Mouse (Mus musculus) adrenal gland, adult 10 weeks (tissue): Measurements from ENCODE around the gene Ssh3. TPM values are rescaled to one million over a fixed set of nuclear protein-coding genes. Genes with fewer than 3 reads are reported as not detected.

Source experiments
- polyA plus RNA-seq: library from polyadenylated mRNA; stranded (reverse); fragments of 350-450 nt; fragmentation: Illumina TruSeq; extraction: RNeasy Lipid Tissue Mini Kit (QIAGEN cat#74804); gene quantifications from one replicate; pipeline ENCODE4 v1.2.3, GENCODE M21; 2014; ENCODE audit warnings: low read depth, low replicate concordance

Ssh3 gene
- polyA plus RNA-seq, result 3.0 TPM

DNA sequence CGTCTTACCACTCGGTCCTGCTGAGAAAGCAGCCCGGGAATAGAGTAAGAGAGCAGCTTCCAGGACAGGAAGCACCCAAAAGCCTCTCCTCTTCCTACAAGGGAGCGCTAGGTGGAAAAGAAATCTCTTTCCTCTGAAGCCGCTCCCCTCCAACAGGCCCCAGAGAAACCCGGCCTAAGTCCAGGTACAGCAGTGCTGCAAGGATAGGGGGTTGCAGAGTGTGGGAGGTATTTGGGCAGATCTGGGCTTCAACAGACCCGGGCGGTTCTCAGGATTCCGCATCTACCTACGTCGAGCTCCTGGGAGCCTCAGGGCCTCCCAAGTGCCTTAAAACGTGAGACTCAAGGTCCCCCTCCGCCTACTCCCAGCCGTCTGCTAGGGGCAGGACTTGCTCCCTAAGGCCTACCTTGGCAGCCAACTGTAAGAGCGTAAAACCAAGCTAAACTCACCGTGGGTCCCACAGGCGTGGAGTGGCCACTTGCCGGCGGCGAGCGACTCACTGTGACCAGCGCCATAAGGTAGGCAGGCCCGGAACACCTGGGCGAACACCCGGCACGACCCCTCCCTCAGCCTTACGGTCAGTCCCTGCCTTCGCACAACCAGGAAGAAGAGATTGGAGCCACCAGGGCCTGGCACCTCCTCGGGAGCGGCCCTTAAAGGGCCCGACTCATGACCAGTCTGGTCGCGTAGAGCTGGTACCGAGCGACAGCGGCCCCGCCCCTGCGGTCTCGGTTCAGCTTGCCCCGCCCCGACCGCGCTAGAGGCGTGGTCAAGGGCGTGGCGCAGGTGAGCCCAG, at the start of gene Ssh3:
TSS of gene Ssh3 (minus strand) at position 615 of the 796 bp plus-strand sequence.

DNA sequence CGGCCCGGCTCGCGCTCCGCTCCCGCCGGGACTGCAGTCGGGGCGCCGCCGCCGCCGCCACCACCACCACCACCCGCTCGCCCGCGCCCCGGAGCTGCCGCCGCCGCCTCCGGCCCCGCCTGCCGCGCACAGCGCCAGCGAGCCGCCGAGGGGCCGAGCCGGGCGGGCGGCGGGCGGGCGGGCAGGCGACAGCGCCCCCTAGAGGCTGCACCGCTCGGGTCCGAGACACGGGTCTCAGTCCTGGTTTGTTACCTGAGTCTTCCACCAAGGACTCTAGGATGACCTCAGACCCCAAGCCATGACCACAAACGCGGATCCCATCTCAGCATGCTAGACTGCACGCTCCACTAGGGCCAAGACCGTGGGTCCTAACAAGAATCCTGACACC, 37.2 kb upstream of the Ssh3 start, which contains the start of gene Grk2:
TSS of gene Grk2 (minus strand) at position 33 of the 388 bp plus-strand sequence.

DNA sequence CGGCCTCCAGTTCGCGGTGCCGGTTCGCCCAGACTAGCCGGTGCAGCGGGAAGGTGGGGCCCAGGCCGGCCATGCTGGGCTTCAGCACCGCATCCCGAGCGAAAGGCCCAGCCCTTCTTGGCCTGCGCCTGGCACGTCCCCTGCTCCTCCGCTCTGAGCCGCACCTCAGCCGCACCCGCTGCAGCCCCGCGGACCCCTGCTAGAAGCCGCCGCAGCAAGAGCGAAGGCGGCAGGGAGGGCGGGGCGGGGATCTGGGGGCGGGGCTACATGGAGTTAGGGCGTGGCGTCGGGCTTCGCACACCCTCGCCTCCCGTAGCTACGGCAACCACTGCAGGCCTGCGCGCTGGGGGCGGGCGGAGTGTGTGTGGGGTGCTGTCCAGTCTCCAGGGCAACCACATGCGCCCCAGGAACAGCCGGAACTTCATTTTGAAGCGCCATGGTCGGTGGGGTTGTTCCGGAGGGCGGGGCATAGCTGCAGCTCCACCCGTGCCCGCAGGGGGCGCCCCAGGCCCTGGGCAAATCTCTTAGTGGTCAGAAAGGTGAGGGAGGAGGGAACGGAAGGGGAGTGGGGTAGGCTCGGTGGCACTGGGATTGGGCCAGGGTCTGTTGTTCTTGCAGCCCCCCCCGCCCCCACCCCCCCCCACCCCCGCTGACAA, 14.0 kb upstream of the Ssh3 start, which contains the start of gene Ankrd13d:
TSS of gene Ankrd13d (minus strand) at position 240 of the 656 bp plus-strand sequence.

DNA sequence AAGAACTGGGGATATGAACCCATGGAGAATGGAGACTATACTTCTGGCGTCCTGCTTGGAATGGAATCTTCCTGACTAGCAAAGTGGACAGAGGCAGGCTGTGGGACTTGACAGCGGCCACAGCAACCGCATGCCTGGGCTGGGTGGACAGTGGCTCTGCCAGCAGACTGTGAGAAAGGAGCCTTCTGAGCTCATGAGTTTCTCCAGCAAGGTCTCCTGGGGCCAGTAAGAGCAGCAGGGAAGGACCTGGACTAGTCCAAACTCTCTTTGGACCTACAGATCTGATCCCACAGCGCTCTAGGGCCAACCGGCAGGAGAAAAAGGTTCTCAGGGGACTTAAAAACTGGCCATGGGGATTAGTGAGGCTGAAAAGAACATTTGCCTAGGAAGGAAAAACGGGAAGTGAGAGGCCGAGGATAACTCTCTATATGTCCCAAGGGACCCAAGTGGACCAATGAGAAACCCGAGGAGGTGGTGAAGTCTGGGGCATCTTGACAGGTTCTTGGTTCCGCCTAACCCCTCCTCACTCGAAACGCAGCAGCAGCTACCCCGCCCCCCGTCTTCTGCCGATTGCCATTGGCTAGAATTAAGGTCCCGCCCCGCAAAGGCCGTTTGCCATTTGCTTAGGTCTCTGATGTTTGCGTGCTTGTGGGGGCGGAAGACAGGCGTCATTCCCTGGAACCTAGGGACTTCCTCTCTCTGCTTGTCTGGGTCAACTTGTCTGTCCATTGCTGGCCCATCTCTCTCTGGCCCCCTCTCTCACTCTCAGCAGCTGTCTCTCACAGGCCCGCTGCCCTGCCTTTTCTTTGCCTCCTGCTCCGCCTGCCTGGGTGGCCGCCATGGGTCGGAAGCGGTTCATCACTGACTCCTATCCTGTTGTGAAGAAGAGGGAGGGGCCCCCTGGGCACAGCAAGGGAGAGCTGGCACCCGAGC, 37.5 kb downstream of the Ssh3 start, which contains the start of gene Pold4:
TSS of gene Pold4 (plus strand) at position 647 of the 933 bp plus-strand sequence.

DNA sequence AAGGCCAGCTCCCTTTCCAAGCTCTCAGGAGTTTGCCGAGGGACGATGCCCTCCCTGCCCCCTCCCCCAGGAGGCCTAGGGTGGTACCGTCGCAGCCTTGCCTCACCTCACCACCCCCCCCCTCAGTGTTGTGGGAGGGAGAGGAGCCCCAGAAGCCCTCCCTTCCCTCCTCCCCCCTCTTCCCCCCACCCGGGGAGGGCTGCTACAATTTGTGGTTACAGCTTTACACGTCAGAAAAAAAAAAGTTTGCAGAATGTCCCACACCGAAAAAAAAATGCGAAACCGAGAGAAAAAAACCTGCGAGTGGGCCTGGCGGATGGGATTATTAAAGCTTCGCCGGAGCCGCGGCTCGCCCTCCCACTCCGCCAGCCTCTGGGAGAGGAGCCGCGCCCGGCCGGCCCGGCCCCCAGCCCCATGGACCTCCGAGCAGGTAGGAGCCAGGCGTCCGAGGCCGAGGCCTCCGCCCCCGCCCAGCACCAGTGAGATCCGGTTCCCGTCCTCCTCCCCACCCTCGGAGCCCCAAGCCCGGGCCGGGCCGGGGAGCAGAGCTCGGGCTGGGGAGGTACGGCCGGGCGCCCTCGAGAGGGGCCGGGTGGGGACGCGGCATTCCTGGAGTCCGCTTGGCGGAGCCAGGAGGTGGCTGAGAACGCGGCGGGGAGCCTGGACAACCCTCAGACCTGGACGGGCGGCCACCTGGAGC, 54.8 kb downstream of the Ssh3 start, which contains the start of the genes Clcf1 and AC109138.7:
TSS of gene Clcf1 (plus strand) at position 168 of the 700 bp plus-strand sequence.
TSS of gene AC109138.7 (plus strand) at position 287 of the 700 bp plus-strand sequence.

Other genes with a start within 250 kb of the Ssh3 start
- gene Gstp1, start 231.2 kb downstream of the Ssh3 start, polyA plus RNA-seq, result 19.5 TPM
- gene Gstp2, start 223.2 kb downstream of the Ssh3 start, polyA plus RNA-seq, result 9.4 TPM
- not detected for gene Gstp3, start 209.6 kb downstream of the Ssh3 start, polyA plus RNA-seq
- gene Cabp2, start 187.6 kb downstream of the Ssh3 start, polyA plus RNA-seq, result not detected
- gene Cdk2ap2, start 172.0 kb downstream of the Ssh3 start, polyA plus RNA-seq, result 1.1 TPM
- 0.87 TPM for gene Pitpnm1, start 169.2 kb downstream of the Ssh3 start, polyA plus RNA-seq
- 1.1 TPM for gene Aip, start 143.3 kb downstream of the Ssh3 start, polyA plus RNA-seq
- not detected for gene Gpr152, start 129.4 kb downstream of the Ssh3 start, polyA plus RNA-seq
- not detected for gene Cabp4, start 125.1 kb downstream of the Ssh3 start, polyA plus RNA-seq
- 31.5 TPM for gene Coro1b, start 120.6 kb downstream of the Ssh3 start, polyA plus RNA-seq
- 3.5 TPM for gene Ptprcap, start 115.6 kb downstream of the Ssh3 start, polyA plus RNA-seq
- 3.1 TPM for gene Rps6kb2, start 105.8 kb downstream of the Ssh3 start, polyA plus RNA-seq
- 0.93 TPM for gene Carns1, start 93.7 kb downstream of the Ssh3 start, polyA plus RNA-seq
- gene Tbc1d10c, start 77.9 kb downstream of the Ssh3 start, polyA plus RNA-seq, result not detected
- gene Ppp1ca, start 77.1 kb downstream of the Ssh3 start, polyA plus RNA-seq, result 103 TPM
- gene Rad9a, start 67.5 kb downstream of the Ssh3 start, polyA plus RNA-seq, result 3.1 TPM
- gene Clcf1, start 54.9 kb downstream of the Ssh3 start, polyA plus RNA-seq, result 0.70 TPM
- gene AC109138.7, start 54.8 kb downstream of the Ssh3 start, polyA plus RNA-seq, result not detected
- not detected for gene Pold4, start 37.3 kb downstream of the Ssh3 start, polyA plus RNA-seq
- not detected for gene Ankrd13d, start 14.0 kb upstream of the Ssh3 start, polyA plus RNA-seq
- 10.8 TPM for gene Grk2, start 37.0 kb upstream of the Ssh3 start, polyA plus RNA-seq
- 63.7 TPM for gene Kdm2a, start 129.1 kb upstream of the Ssh3 start, polyA plus RNA-seq
- gene Rhod, start 170.3 kb upstream of the Ssh3 start, polyA plus RNA-seq, result 2.3 TPM
- 6.5 TPM for gene Syt12, start 208.3 kb upstream of the Ssh3 start, polyA plus RNA-seq
- gene 2010003K11Rik, start 229.4 kb upstream of the Ssh3 start, polyA plus RNA-seq, result 2.7 TPM
- gene Pcx, start 241.3 kb upstream of the Ssh3 start, polyA plus RNA-seq, result 8.6 TPM